Mouse (Mus musculus) megakaryocyte progenitor cell, adult 5-6 weeks (primary cell): ENCODE data around the gene Trim56. TPM values are rescaled to one million over a fixed set of nuclear protein-coding genes. Genes with fewer than 3 reads are reported as not detected.

Experiments used
- ATAC-seq: replicated peaks from 2 replicates; pipeline ENCODE4 v1.8.0; 2016; ENCODE audit warnings: mild to moderate bottlenecking, moderate TSS enrichment, inconsistent platforms; ENCODE audit not compliant: poor library complexity
- total RNA-seq, 2 experiments: library from RNA; stranded (forward) in 1 of 2; stranded (reverse) in 1 of 2; fragments of 157-497, 149-512 nt in 1 of 2; fragments of 200-1000 nt in 1 of 2; gene quantifications; 2 replicates each; pipeline versions ENCODE4 v1.2.3 to v1.2.4; 2015 to 2017

Trim56 gene
- total RNA-seq, 2 experiments from 2014 or later = 8.1 to 25.6 TPM

GRCm38 (mm10) chr5:137109941-137110593, 5.9 kb downstream of the Trim56 start:
- ATAC-seq = no peak

GRCm38 (mm10) chr5:137108111-137108510, 7.9 kb downstream of the Trim56 start:
- no peak for ATAC-seq

- ATAC-seq = no peak
Observed at GRCm38 (mm10) chr5:137107670-137108069, 8.3 kb downstream of the Trim56 start.

GRCm38 (mm10) chr5:137107024-137107423, 9.0 kb downstream of the Trim56 start:
- peak; percentile 53 for ATAC-seq

GRCm38 (mm10) chr5:137106434-137106833, 9.6 kb downstream of the Trim56 start:
- no peak for ATAC-seq

GRCm38 (mm10) chr5:137103969-137104368, 12.0 kb downstream of the Trim56 start:
- no peak for ATAC-seq

- ATAC-seq = peak; percentile 84
Observed at GRCm38 (mm10) chr5:137102575-137103522, 13.2 kb downstream of the Trim56 start.

GRCm38 (mm10) chr5:137102078-137102477, 13.9 kb downstream of the Trim56 start:
- ATAC-seq = no peak

GRCm38 (mm10) chr5:137100660-137101059, 15.3 kb downstream of the Trim56 start:
- ATAC-seq = no peak

GRCm38 (mm10) chr5:137098418-137098817, 17.6 kb downstream of the Trim56 start:
- ATAC-seq = peak; percentile 40; the same call in 1 of the 2 replicates

- no peak for ATAC-seq
Observed at GRCm38 (mm10) chr5:137096037-137096436, 20.0 kb downstream of the Trim56 start.

- peak; percentile 46 for ATAC-seq
Observed at GRCm38 (mm10) chr5:137095135-137095534, 20.9 kb downstream of the Trim56 start.

GRCm38 (mm10) chr5:137093720-137094119, 22.3 kb downstream of the Trim56 start:
- ATAC-seq = no peak

GRCm38 (mm10) chr5:137091560-137091959, 24.4 kb downstream of the Trim56 start:
- 0 out of 2 replicates have a peak, but pooled peaks have one; percentile 11 for ATAC-seq

- ATAC-seq = no peak
Observed at GRCm38 (mm10) chr5:137090870-137091269, 25.1 kb downstream of the Trim56 start.

- ATAC-seq = no peak
Observed at GRCm38 (mm10) chr5:137087410-137087809, 28.6 kb downstream of the Trim56 start.

- no peak for ATAC-seq
Observed at GRCm38 (mm10) chr5:137085731-137086130, 30.3 kb downstream of the Trim56 start.

GRCm38 (mm10) chr5:137085021-137085420, 31.0 kb downstream of the Trim56 start:
- ATAC-seq = peak; percentile 74

GRCm38 (mm10) chr5:137083051-137083450, 33.0 kb downstream of the Trim56 start:
- ATAC-seq = no peak

- peak; percentile 62 for ATAC-seq
Observed at GRCm38 (mm10) chr5:137079849-137080248, 36.2 kb downstream of the Trim56 start.

- ATAC-seq = no peak
Observed at GRCm38 (mm10) chr5:137078616-137079015, 37.4 kb downstream of the Trim56 start.

GRCm38 (mm10) chr5:137078041-137078440, 38.0 kb downstream of the Trim56 start:
- no peak for ATAC-seq
